Mouse (Mus musculus): Measurements from ENCODE around the gene Spryd3. TPM values are rescaled to one million over a fixed set of nuclear protein-coding genes. Genes with fewer than 3 reads are reported as not detected.
A peak's percentile ranks its signal among the peaks of the same experiment; 100 is the strongest.

The Spryd3 gene
- total RNA-seq, 2 experiments from 2014 or later, result 14.4 to 19.6 TPM

GRCm38 (mm10) chr15:102079221-102079620 is 56.8 kb downstream of the Spryd3 start:
- no peak for ATAC-seq (replicated peaks; ENCODE audit: low FRiP score, low TSS enrichment, poor library complexity, severe bottlenecking)

- no peak for ATAC-seq (replicated peaks; ENCODE audit: low FRiP score, low TSS enrichment, poor library complexity, severe bottlenecking)
These were observed 58.8 kb downstream of the Spryd3 start for GRCm38 (mm10) chr15:102077111-102077677.

GRCm38 (mm10) chr15:102074876-102075585 is 61.0 kb downstream of the Spryd3 start:
- ATAC-seq (replicated peaks; ENCODE audit: low FRiP score, low TSS enrichment, poor library complexity, severe bottlenecking), result no peak

GRCm38 (mm10) chr15:102074070-102074731 is 61.8 kb downstream of the Spryd3 start:
- ATAC-seq (replicated peaks; ENCODE audit: low FRiP score, low TSS enrichment, poor library complexity, severe bottlenecking), result peak; percentile 52

- ATAC-seq (replicated peaks; ENCODE audit: low FRiP score, low TSS enrichment, poor library complexity, severe bottlenecking), result peak; percentile 90
These were observed 62.4 kb downstream of the Spryd3 start, which contains the start of gene Eif4b for GRCm38 (mm10) chr15:102073559-102074069. Eif4b (plus strand) TSS chr15:102073773.

GRCm38 (mm10) chr15:102072963-102073558 is 63.0 kb downstream of the Spryd3 start:
- ATAC-seq (replicated peaks; ENCODE audit: low FRiP score, low TSS enrichment, poor library complexity, severe bottlenecking), result no peak

GRCm38 (mm10) chr15:102070476-102071467 is 65.3 kb downstream of the Spryd3 start:
- ATAC-seq (replicated peaks; ENCODE audit: low FRiP score, low TSS enrichment, poor library complexity, severe bottlenecking), result no peak

Other genes starting within 250 kb of the Spryd3 start
- gene Krt76, start 243.3 kb downstream of the Spryd3 start, total RNA-seq (2014; fragmentation: Nextera tagmentation), result not detected in 2 replicates
- gene Krt76, start 243.3 kb downstream of the Spryd3 start, total RNA-seq (2017), result not detected in 2 replicates
- not detected in 2 replicates for gene Krt4, start 211.5 kb downstream of the Spryd3 start, total RNA-seq (2014; fragmentation: Nextera tagmentation)
- not detected in 2 replicates for gene Krt4, start 211.5 kb downstream of the Spryd3 start, total RNA-seq (2017)
- not detected in 2 replicates for gene Krt79, start 195.9 kb downstream of the Spryd3 start, total RNA-seq (2014; fragmentation: Nextera tagmentation)
- not detected in 2 replicates for gene Krt79, start 195.9 kb downstream of the Spryd3 start, total RNA-seq (2017)
- gene Krt78, start 181.9 kb downstream of the Spryd3 start, total RNA-seq (2014; fragmentation: Nextera tagmentation), result not detected in 2 replicates
- not detected in 2 replicates for gene Krt78, start 181.9 kb downstream of the Spryd3 start, total RNA-seq (2017)
- gene Krt8, start 131.8 kb downstream of the Spryd3 start, total RNA-seq (2014; fragmentation: Nextera tagmentation), result 0.17 and 1.5 TPM in 2 replicates
- 0.27 TPM in 1 of 2 replicates, not detected in the other for gene Krt8, start 131.8 kb downstream of the Spryd3 start, total RNA-seq (2017)
- 8.3 TPM in 1 of 2 replicates, not detected in the other for gene Krt18, start 108.1 kb downstream of the Spryd3 start, total RNA-seq (2014; fragmentation: Nextera tagmentation)
- gene Krt18, start 108.1 kb downstream of the Spryd3 start, total RNA-seq (2017), result 7.2 and 11.5 TPM in 2 replicates
- gene Eif4b, start 62.5 kb downstream of the Spryd3 start, total RNA-seq (2014; fragmentation: Nextera tagmentation), result 328 and 355 TPM in 2 replicates
- gene Eif4b, start 62.5 kb downstream of the Spryd3 start, total RNA-seq (2017), result 527 and 549 TPM in 2 replicates
- gene Tns2, start 35.8 kb downstream of the Spryd3 start, total RNA-seq (2014; fragmentation: Nextera tagmentation), result not detected in 2 replicates
- not detected in 2 replicates for gene Tns2, start 35.8 kb downstream of the Spryd3 start, total RNA-seq (2017)
- gene Igfbp6, start 8.1 kb upstream of the Spryd3 start, total RNA-seq (2014; fragmentation: Nextera tagmentation), result not detected in 2 replicates
- gene Igfbp6, start 8.1 kb upstream of the Spryd3 start, total RNA-seq (2017), result not detected in 2 replicates
- gene Soat2, start 14.3 kb upstream of the Spryd3 start, total RNA-seq (2014; fragmentation: Nextera tagmentation), result 12.8 and 15.4 TPM in 2 replicates
- 8.9 and 11.2 TPM in 2 replicates for gene Soat2, start 14.3 kb upstream of the Spryd3 start, total RNA-seq (2017)
- gene Zfp740, start 67.0 kb upstream of the Spryd3 start, total RNA-seq (2014; fragmentation: Nextera tagmentation), result 39.8 and 65.3 TPM in 2 replicates
- gene Zfp740, start 67.0 kb upstream of the Spryd3 start, total RNA-seq (2017), result 33.0 and 39.0 TPM in 2 replicates
- gene Csad, start 68.5 kb upstream of the Spryd3 start, total RNA-seq (2014; fragmentation: Nextera tagmentation), result 9.6 and 21.4 TPM in 2 replicates
- 11.4 and 33.8 TPM in 2 replicates for gene Csad, start 68.5 kb upstream of the Spryd3 start, total RNA-seq (2017)
- 13.1 and 17.0 TPM in 2 replicates for gene Itgb7, start 95.7 kb upstream of the Spryd3 start, total RNA-seq (2014; fragmentation: Nextera tagmentation)
- 47.2 and 51.0 TPM in 2 replicates for gene Itgb7, start 95.7 kb upstream of the Spryd3 start, total RNA-seq (2017)
- 0.61 and 1.8 TPM in 2 replicates for gene Rarg, start 121.3 kb upstream of the Spryd3 start, total RNA-seq (2014; fragmentation: Nextera tagmentation)
- gene Rarg, start 121.3 kb upstream of the Spryd3 start, total RNA-seq (2017), result 1.6 and 6.7 TPM in 2 replicates
- not detected in 2 replicates for gene Gm9918, start 134.3 kb upstream of the Spryd3 start, total RNA-seq (2014; fragmentation: Nextera tagmentation)
- gene Gm9918, start 134.3 kb upstream of the Spryd3 start, total RNA-seq (2017), result not detected in 2 replicates
- gene Mfsd5, start 143.2 kb upstream of the Spryd3 start, total RNA-seq (2014; fragmentation: Nextera tagmentation), result 30.4 and 32.9 TPM in 2 replicates
- gene Mfsd5, start 143.2 kb upstream of the Spryd3 start, total RNA-seq (2017), result 14.2 and 19.5 TPM in 2 replicates
- gene Espl1, start 160.0 kb upstream of the Spryd3 start, total RNA-seq (2014; fragmentation: Nextera tagmentation), result 54.5 and 68.3 TPM in 2 replicates
- gene Espl1, start 160.0 kb upstream of the Spryd3 start, total RNA-seq (2017), result 16.6 and 40.6 TPM in 2 replicates
- gene Pfdn5, start 189.9 kb upstream of the Spryd3 start, total RNA-seq (2014; fragmentation: Nextera tagmentation), result 210 and 293 TPM in 2 replicates
- gene Pfdn5, start 189.9 kb upstream of the Spryd3 start, total RNA-seq (2017), result 214 and 318 TPM in 2 replicates
- 85.2 and 86.5 TPM in 2 replicates for gene Myg1, start 195.5 kb upstream of the Spryd3 start, total RNA-seq (2014; fragmentation: Nextera tagmentation)
- 60.8 and 73.8 TPM in 2 replicates for gene Myg1, start 195.5 kb upstream of the Spryd3 start, total RNA-seq (2017)
- 145 and 165 TPM in 2 replicates for gene Aaas, start 214.5 kb upstream of the Spryd3 start, total RNA-seq (2014; fragmentation: Nextera tagmentation)
- 179 and 207 TPM in 2 replicates for gene Aaas, start 214.5 kb upstream of the Spryd3 start, total RNA-seq (2017)
- not detected in 2 replicates for gene Sp7, start 230.9 kb upstream of the Spryd3 start, total RNA-seq (2014; fragmentation: Nextera tagmentation)
- not detected in 2 replicates for gene Sp7, start 230.9 kb upstream of the Spryd3 start, total RNA-seq (2017)

All from megakaryocyte-erythroid progenitor cell, adult 5-6 weeks (primary cell).